Mouse (Mus musculus): ENCODE measurements at regions not wholly inside any gene's neighbourhood (a gene's known extent, or its start where the extent isn't known, plus 50 kb on each side); places are given as distances from the start of the nearest gene placed in this dataset.

GRCm38 (mm10) chr14:76829161-76829510 is 207.4 kb upstream of the Ccdc122 start:
- no peaks in the 10 kb centered on the region for H3K36me3 ChIP-seq (ENCODE audit: control insufficient read depth, insufficient read depth)
- no peaks in the 10 kb centered on the region for H3K27me3 ChIP-seq (ENCODE audit: control insufficient read depth, insufficient read depth, low read depth, low read length)
- H3K4me3 ChIP-seq (ENCODE audit: low read depth, low read length): no peak overlapping the region
- H3K4me1 ChIP-seq (ENCODE audit: control insufficient read depth, low read depth, low read length): no peaks in the 10 kb centered on the region; the same call in none of the 2 replicates
- no peak for ATAC-seq (ENCODE audit: low read depth)
- no peak overlapping the region for H3K9ac ChIP-seq (ENCODE audit: low read depth, low read length)
- H3K9me3 ChIP-seq (replicated peaks; ENCODE audit: control insufficient read depth, low read length): no peaks in the 10 kb centered on the region
- peak overlapping the region; percentile 80 for H3K27ac ChIP-seq (ENCODE audit: low read length)
- WGBS (ENCODE audit: insufficient replicate concordance): 44% methylated on average over 1 of the region's 1 CpGs
- no peak overlapping the region for H3K4me2 ChIP-seq (ENCODE audit: low read depth, low read length)

DNA sequence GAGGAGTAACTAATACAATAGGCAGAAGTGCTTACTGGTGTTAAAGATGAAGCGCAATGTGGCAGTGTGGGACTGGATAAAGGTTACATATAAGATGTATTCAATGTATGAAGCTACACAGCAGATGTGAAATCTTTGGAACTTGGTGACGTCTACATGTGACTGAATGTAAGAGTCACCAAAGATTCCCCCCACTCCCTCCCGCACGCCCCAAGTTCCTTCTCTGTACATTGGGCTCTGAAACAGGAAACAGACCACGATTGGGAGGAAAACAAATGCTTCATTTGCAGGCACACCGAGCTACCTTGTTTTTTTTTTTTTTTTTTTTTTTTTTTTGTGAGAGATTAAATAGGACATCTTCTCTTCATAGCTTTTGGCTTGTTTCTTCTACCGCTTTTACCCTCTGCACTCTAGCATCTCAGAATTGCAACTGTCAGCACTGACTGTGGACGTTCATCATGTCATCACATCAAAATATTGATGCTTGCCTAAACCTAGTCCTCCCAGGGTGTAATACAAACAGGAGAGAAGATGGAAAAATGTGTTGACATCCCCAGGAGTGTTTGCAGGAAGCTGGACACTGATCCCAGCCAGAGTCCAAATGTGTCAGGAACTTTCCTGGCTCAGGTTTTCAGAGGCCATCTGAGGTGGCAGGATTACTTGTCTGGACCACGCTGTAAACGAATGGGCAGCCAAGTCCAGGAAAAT is 208.0 kb upstream of the Ccdc122 start:
- Histone ChIP-seq H3K36me3 (ENCODE audit: control insufficient read depth, insufficient read depth) (no peaks in the 10 kb centered on the region), H3K27ac (ENCODE audit: low read length) (peak overlapping the region; percentile 80), H3K9ac (ENCODE audit: low read depth, low read length) (no peak overlapping the region), H3K4me1 (ENCODE audit: control insufficient read depth, low read depth, low read length) (no peaks in the 10 kb centered on the region; the same call in none of the 2 replicates), H3K27me3 (ENCODE audit: control insufficient read depth, insufficient read depth, low read depth, low read length) (no peaks in the 10 kb centered on the region), H3K4me2 (ENCODE audit: low read depth, low read length) (no peak overlapping the region), H3K9me3 (replicated peaks; ENCODE audit: control insufficient read depth, low read length) (no peaks in the 10 kb centered on the region), H3K4me3 (ENCODE audit: low read depth, low read length) (no peak overlapping the region)
- ATAC-seq (ENCODE audit: low read depth): peak; percentile 78
- 34% methylated on average over 10 of the region's 10 CpGs for WGBS (ENCODE audit: insufficient replicate concordance)

DNA sequence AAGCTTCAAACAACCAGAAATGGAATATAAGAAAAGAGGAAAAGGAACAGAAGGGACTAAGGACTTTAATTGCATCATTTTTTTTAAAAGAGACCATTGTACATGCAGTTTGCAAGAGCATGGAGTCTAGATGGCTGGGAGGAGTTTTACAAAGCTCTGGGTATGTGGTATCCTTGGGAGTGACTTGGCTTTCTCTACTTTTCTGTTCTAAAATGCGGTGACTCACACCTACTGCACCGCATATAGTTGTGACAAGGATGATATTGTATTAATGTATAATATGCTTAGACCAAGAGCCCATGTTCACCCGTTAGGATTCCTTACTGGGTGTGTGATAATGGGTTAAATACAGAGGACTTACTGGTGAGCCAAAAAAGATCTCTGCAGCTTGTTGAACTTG is 212.5 kb upstream of the Ccdc122 start:
- Histone ChIP-seq H3K4me2 (ENCODE audit: low read depth, low read length) (no peak overlapping the region), H3K9ac (ENCODE audit: low read depth, low read length) (no peak overlapping the region), H3K4me3 (ENCODE audit: low read depth, low read length) (no peak overlapping the region), H3K4me1 (ENCODE audit: control insufficient read depth, low read depth, low read length) (no peaks in the 10 kb centered on the region; the same call in none of the 2 replicates), H3K9me3 (replicated peaks; ENCODE audit: control insufficient read depth, low read length) (no peaks in the 10 kb centered on the region), H3K27me3 (ENCODE audit: control insufficient read depth, insufficient read depth, low read depth, low read length) (no peaks in the 10 kb centered on the region), H3K27ac (ENCODE audit: low read length) (no peak overlapping the region), H3K36me3 (ENCODE audit: control insufficient read depth, insufficient read depth) (no peaks in the 10 kb centered on the region)
- 66% methylated on average over 3 of the region's 3 CpGs for WGBS (ENCODE audit: insufficient replicate concordance)
- ATAC-seq (ENCODE audit: low read depth): no peak

GRCm38 (mm10) chr14:76822766-76823325 is 213.7 kb upstream of the Ccdc122 start:
- Histone ChIP-seq H3K27ac (ENCODE audit: low read length) (no peak overlapping the region), H3K4me1 (ENCODE audit: control insufficient read depth, low read depth, low read length) (no peaks in the 10 kb centered on the region; the same call in 1 of the 2 replicates), H3K4me2 (ENCODE audit: low read depth, low read length) (no peak overlapping the region), H3K36me3 (ENCODE audit: control insufficient read depth, insufficient read depth) (no peaks in the 10 kb centered on the region), H3K9ac (ENCODE audit: low read depth, low read length) (no peak overlapping the region), H3K4me3 (ENCODE audit: low read depth, low read length) (no peak overlapping the region), H3K9me3 (replicated peaks; ENCODE audit: control insufficient read depth, low read length) (no peaks in the 10 kb centered on the region), H3K27me3 (ENCODE audit: control insufficient read depth, insufficient read depth, low read depth, low read length) (no peaks in the 10 kb centered on the region)
- peak; percentile 47; the same call in 1 of the 2 replicates for ATAC-seq (ENCODE audit: low read depth)
- 63% methylated on average over 9 of the region's 9 CpGs for WGBS (ENCODE audit: insufficient replicate concordance)

GRCm38 (mm10) chr14:76821892-76822291 is 214.7 kb upstream of the Ccdc122 start:
- Histone ChIP-seq H3K4me1 (ENCODE audit: control insufficient read depth, low read depth, low read length) (no peaks in the 10 kb centered on the region; the same call in 1 of the 2 replicates), H3K36me3 (ENCODE audit: control insufficient read depth, insufficient read depth) (no peaks in the 10 kb centered on the region), H3K9me3 (replicated peaks; ENCODE audit: control insufficient read depth, low read length) (no peaks in the 10 kb centered on the region), H3K4me3 (ENCODE audit: low read depth, low read length) (no peak overlapping the region), H3K9ac (ENCODE audit: low read depth, low read length) (no peak overlapping the region), H3K27me3 (ENCODE audit: control insufficient read depth, insufficient read depth, low read depth, low read length) (no peaks in the 10 kb centered on the region), H3K27ac (ENCODE audit: low read length) (no peak overlapping the region), H3K4me2 (ENCODE audit: low read depth, low read length) (no peak overlapping the region)
- WGBS (ENCODE audit: insufficient replicate concordance): 63% methylated on average over 8 of the region's 8 CpGs
- ATAC-seq (ENCODE audit: low read depth): no peak

DNA sequence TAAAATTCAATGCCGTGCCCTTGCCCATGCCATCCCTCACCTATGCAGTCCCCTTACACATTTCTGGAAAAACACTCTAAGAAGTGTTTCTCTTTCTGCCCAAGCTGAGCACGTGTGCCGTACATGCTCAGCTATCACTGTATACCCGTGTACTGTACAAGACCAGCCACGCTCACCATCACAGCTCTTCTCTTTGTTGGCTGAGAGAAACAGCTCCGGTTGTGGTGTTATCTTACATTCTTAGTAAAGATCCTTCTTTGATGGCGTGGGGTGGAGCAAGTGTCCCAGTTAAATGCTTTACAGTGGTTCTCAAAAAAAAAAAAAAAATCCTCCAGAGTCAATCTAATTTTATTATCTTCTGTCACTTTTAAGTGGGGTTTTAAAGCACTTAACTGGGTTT is 215.1 kb upstream of the Ccdc122 start:
- H3K9ac ChIP-seq (ENCODE audit: low read depth, low read length): no peak overlapping the region
- no peak overlapping the region for H3K4me2 ChIP-seq (ENCODE audit: low read depth, low read length)
- H3K4me3 ChIP-seq (ENCODE audit: low read depth, low read length): no peak overlapping the region
- H3K9me3 ChIP-seq (replicated peaks; ENCODE audit: control insufficient read depth, low read length): no peaks in the 10 kb centered on the region
- no peaks in the 10 kb centered on the region for H3K27me3 ChIP-seq (ENCODE audit: control insufficient read depth, insufficient read depth, low read depth, low read length)
- H3K4me1 ChIP-seq (ENCODE audit: control insufficient read depth, low read depth, low read length): no peaks in the 10 kb centered on the region; the same call in 1 of the 2 replicates
- WGBS (ENCODE audit: insufficient replicate concordance): 65% methylated on average over 7 of the region's 7 CpGs
- H3K27ac ChIP-seq (ENCODE audit: low read length): no peak overlapping the region
- ATAC-seq (ENCODE audit: low read depth): no peak
- no peaks in the 10 kb centered on the region for H3K36me3 ChIP-seq (ENCODE audit: control insufficient read depth, insufficient read depth)

GRCm38 (mm10) chr14:76820989-76821388 is 215.6 kb upstream of the Ccdc122 start:
- H3K9me3 ChIP-seq (replicated peaks; ENCODE audit: control insufficient read depth, low read length): no peaks in the 10 kb centered on the region
- H3K4me3 ChIP-seq (ENCODE audit: low read depth, low read length): no peak overlapping the region
- no peaks in the 10 kb centered on the region; the same call in 1 of the 2 replicates for H3K4me1 ChIP-seq (ENCODE audit: control insufficient read depth, low read depth, low read length)
- 69% methylated on average over 6 of the region's 6 CpGs for WGBS (ENCODE audit: insufficient replicate concordance)
- no peak overlapping the region for H3K27ac ChIP-seq (ENCODE audit: low read length)
- H3K36me3 ChIP-seq (ENCODE audit: control insufficient read depth, insufficient read depth): no peaks in the 10 kb centered on the region
- H3K9ac ChIP-seq (ENCODE audit: low read depth, low read length): no peak overlapping the region
- no peak overlapping the region for H3K4me2 ChIP-seq (ENCODE audit: low read depth, low read length)
- ATAC-seq (ENCODE audit: low read depth): no peak
- H3K27me3 ChIP-seq (ENCODE audit: control insufficient read depth, insufficient read depth, low read depth, low read length): no peaks in the 10 kb centered on the region

DNA sequence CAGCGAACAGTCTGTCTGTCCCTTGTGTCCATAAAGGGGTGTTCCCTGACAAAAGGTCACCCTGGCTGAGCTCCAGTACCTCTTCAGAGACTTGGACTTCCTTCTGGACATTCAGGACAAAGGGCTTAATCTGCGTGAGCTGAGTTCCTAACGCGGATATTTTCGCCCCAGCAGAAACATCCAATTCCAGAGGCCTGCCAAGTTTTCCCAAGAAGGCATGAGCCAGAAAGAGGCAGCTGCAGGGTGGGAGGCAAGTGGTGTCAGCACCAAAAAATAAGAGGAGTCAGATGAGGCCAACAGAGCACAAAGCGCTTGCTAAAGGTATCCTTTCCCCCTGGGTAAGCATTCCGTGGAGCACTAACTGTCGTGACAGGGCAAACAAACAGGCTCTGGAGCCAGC is 216.9 kb upstream of the Ccdc122 start:
- Histone ChIP-seq H3K27me3 (ENCODE audit: control insufficient read depth, insufficient read depth, low read depth, low read length) (no peaks in the 10 kb centered on the region), H3K9ac (ENCODE audit: low read depth, low read length) (no peak overlapping the region), H3K4me2 (ENCODE audit: low read depth, low read length) (no peak overlapping the region), H3K36me3 (ENCODE audit: control insufficient read depth, insufficient read depth) (no peaks in the 10 kb centered on the region), H3K4me3 (ENCODE audit: low read depth, low read length) (no peak overlapping the region), H3K9me3 (replicated peaks; ENCODE audit: control insufficient read depth, low read length) (no peaks in the 10 kb centered on the region), H3K27ac (ENCODE audit: low read length) (no peak overlapping the region; the same call in 1 of the 2 replicates), H3K4me1 (ENCODE audit: control insufficient read depth, low read depth, low read length) (no peaks in the 10 kb centered on the region; the same call in 1 of the 2 replicates)
- 58% methylated on average over 8 of the region's 8 CpGs for WGBS (ENCODE audit: insufficient replicate concordance)
- no peak for ATAC-seq (ENCODE audit: low read depth)

GRCm38 (mm10) chr14:76818256-76819010 is 218.1 kb upstream of the Ccdc122 start:
- WGBS (ENCODE audit: insufficient replicate concordance): 34% methylated on average over 10 of the region's 10 CpGs
- Histone ChIP-seq H3K27ac (ENCODE audit: low read length) (peak overlapping the region; percentile 59), H3K9me3 (replicated peaks; ENCODE audit: control insufficient read depth, low read length) (no peaks in the 10 kb centered on the region), H3K36me3 (ENCODE audit: control insufficient read depth, insufficient read depth) (no peaks in the 10 kb centered on the region), H3K27me3 (ENCODE audit: control insufficient read depth, insufficient read depth, low read depth, low read length) (no peaks in the 10 kb centered on the region), H3K4me2 (ENCODE audit: low read depth, low read length) (no peak overlapping the region), H3K9ac (ENCODE audit: low read depth, low read length) (no peak overlapping the region), H3K4me3 (ENCODE audit: low read depth, low read length) (no peak overlapping the region), H3K4me1 (ENCODE audit: control insufficient read depth, low read depth, low read length) (no peaks in the 10 kb centered on the region; the same call in 1 of the 2 replicates)
- peak; percentile 79 for ATAC-seq (ENCODE audit: low read depth)

Data from liver, embryonic 16.5 days (tissue).